Mouse (Mus musculus) myocyte (in vitro differentiated cells): ENCODE measurements around the gene Ikbke.

Experiments used
- MAX ChIP-seq: IDR thresholded peaks from one replicate; pipeline ENCODE4 v1.6.1; 2011; ENCODE audit warnings: low read depth, mild to moderate bottlenecking, control low read depth
- MYOG ChIP-seq, 3 experiments: IDR thresholded peaks; one replicate each; pipeline ENCODE4 v1.6.1; 2011; ENCODE audit warnings: control low read depth in 2 of 3, low read depth in 2 of 3, mild to moderate bottlenecking in 2 of 3; ENCODE audit not compliant: insufficient read length in 2 of 3, control insufficient read depth in 1 of 3, insufficient read depth in 1 of 3
- POLR2A ChIP-seq: IDR thresholded peaks from one replicate; pipeline ENCODE4 v1.6.1; 2011; ENCODE audit warnings: low read depth, mild to moderate bottlenecking, control low read depth, moderate library complexity; ENCODE audit not compliant: insufficient read length
- POLR2AphosphoS2 ChIP-seq: IDR thresholded peaks from one replicate; pipeline ENCODE4 v1.6.1; 2011; ENCODE audit warnings: low read depth, control low read depth; ENCODE audit not compliant: insufficient read length
- TCF3 ChIP-seq: IDR thresholded peaks from one replicate; pipeline ENCODE4 v1.6.1; 2011; ENCODE audit warnings: low read depth, control low read depth; ENCODE audit not compliant: insufficient read length
- USF1 ChIP-seq: IDR thresholded peaks from one replicate; pipeline ENCODE4 v1.6.1; 2011; ENCODE audit warnings: low read depth, mild to moderate bottlenecking, control low read depth, moderate library complexity

DNA sequence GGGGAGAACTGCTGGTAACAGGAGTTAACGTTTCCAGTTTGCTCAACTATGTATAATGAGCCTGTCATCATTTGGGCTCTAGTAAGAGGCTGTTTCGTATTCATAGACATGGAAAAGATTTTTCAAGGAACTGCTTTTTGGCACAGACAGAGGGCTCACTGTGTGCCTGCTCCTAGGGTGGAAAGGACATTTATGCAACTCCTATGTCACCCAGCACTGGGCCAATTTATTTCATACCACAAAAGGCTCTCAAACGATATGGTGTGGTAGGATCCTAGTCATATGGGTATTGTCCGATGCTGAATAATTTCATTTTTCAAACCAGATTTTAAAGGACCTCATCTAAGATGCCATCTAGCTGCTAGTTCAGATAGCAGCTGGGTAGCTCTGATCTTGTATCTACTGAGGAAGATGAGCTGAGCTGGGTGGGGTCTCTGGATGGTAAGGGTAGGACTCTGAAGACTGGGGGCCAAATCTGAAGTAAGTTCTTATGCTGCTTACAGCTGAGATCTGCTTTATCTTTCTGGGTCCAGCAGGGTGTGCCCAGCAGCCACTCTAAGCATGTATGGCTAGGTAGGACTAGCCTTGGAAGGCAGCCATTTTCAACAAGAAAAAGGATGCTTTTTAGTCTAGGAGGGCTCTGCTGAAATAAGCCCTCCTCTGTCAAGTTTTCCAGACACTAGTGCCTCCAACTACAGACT is 14.0 kb upstream of the Ikbke start:
- TF ChIP-seq POLR2A = no peak
- TF ChIP-seq TCF3 = no peak
- TF ChIP-seq USF1 = no peak
- no peak for TF ChIP-seq POLR2AphosphoS2
- TF ChIP-seq MAX = no peak
- TF ChIP-seq MYOG (IDR thresholded peaks at IDR 0.05; ENCODE audit: control insufficient read depth in 1 of 3, insufficient read depth in 1 of 3, insufficient read length in 2 of 3, low read depth in 2 of 3) = no peak
